Mouse (Mus musculus) kidney, postnatal 0 days (tissue): ENCODE results near the gene Fgr. TPM values are rescaled to one million over a fixed set of nuclear protein-coding genes. Genes with fewer than 3 reads are reported as not detected.

ENCODE experiments used
- ATAC-seq: fragments of 200-750 bp; cut with Nextera tagmentation; replicated peaks from 2 replicates; pipeline ENCODE4 v1.8.0; 2017; ENCODE audit warnings: low read depth, moderate number of reproducible peaks, moderate TSS enrichment, moderate library complexity; ENCODE audit not compliant: low FRiP score
- DNase-seq: peaks from one replicate; pipeline ENCODE4 v3.0.0-alpha.2; 2016; ENCODE audit warnings: low spot score
- H3K27ac ChIP-seq: fragments of 300-500 bp; sonication (generic); 2 replicates; pipeline ENCODE4 v1.5.1; 2014; ENCODE audit warnings: mild to moderate bottlenecking
- H3K27me3 ChIP-seq: fragments of 300-500 bp; sonication (generic); 2 replicates; pipeline ENCODE4 v1.6.1; 2014; ENCODE audit warnings: low read length, mixed read lengths; ENCODE audit not compliant: insufficient read depth
- H3K36me3 ChIP-seq: fragments of 300-500 bp; sonication (generic); 2 replicates; pipeline ENCODE4 v1.6.1; 2014; ENCODE audit warnings: low read length, mixed read lengths; ENCODE audit not compliant: insufficient read depth
- H3K4me1 ChIP-seq: fragments of 300-500 bp; sonication (generic); replicated peaks from 2 replicates; pipeline ENCODE4 v1.6.1; 2014; ENCODE audit warnings: antibody characterized with exemption, low read length, mixed read lengths; ENCODE audit not compliant: insufficient read depth
- H3K4me2 ChIP-seq: fragments of 300-500 bp; sonication (generic); 2 replicates; pipeline ENCODE4 v1.6.1; 2014; ENCODE audit warnings: mild to moderate bottlenecking, low read length, moderate library complexity, mixed read lengths
- H3K4me3 ChIP-seq: fragments of 300-500 bp; sonication (generic); replicated peaks from 2 replicates; pipeline ENCODE4 v1.5.1; 2014; ENCODE audit warnings: low read depth, low read length
- H3K9ac ChIP-seq: fragments of 300-500 bp; sonication (generic); 2 replicates; pipeline ENCODE4 v1.6.1; 2014; ENCODE audit warnings: low read depth, low read length
- H3K9me3 ChIP-seq: fragments of 300-500 bp; sonication (generic); replicated peaks from 2 replicates; pipeline ENCODE4 v1.6.1; 2016; ENCODE audit warnings: low read length, inconsistent platforms, mixed read lengths
- CTCF ChIP-seq: IDR thresholded peaks from 2 replicates; pipeline ENCODE4 v1.5.1; 2016; ENCODE audit warnings: antibody characterized with exemption, low read depth, mild to moderate bottlenecking, moderate library complexity
- WGBS: fragments of 180-500 bp; shearing (Covaris S2); extraction: QIAGEN DNeasy Blood & Tissue Kit; methylation state at CpG from one replicate; pipeline ENCODE4 v1.1.7; 2014; 5-methylcytosine and 5-hydroxymethylcytosine counted together
- polyA plus RNA-seq: library from polyadenylated mRNA; unstranded; fragments of >200 nt; fragmentation: Nextera tagmentation; extraction: Ambion mirVana; gene quantifications from 2 replicates; pipeline ENCODE4 v1.2.1, GENCODE M21; 2015

The Fgr gene
- polyA plus RNA-seq, 1 experiment from 2014 or later, result 0.51 TPM

- Histone ChIP-seq H3K27ac (no peak overlapping the region), H3K4me1 (peaks cover 33% of the 10 kb centered on the region), H3K27me3 (no peaks in the 10 kb centered on the region), H3K4me2 (no peak overlapping the region), H3K4me3 (no peak overlapping the region), H3K9ac (no peak overlapping the region), H3K9me3 (no peaks in the 10 kb centered on the region), H3K36me3 (peaks cover 5% of the 10 kb centered on the region)
- ATAC-seq, result no peak
- no peak for TF ChIP-seq CTCF
- 89% methylated on average over 6 of the region's 6 CpGs for WGBS
- DNase-seq, result no peak
These were observed 54.3 kb downstream of the Fgr start for GRCm38 (mm10) chr4:133028193-133028592.

GRCm38 (mm10) chr4:133028875-133029274, 55.0 kb downstream of the Fgr start:
- WGBS, result 62% methylated on average over 6 of the region's 6 CpGs
- no peak overlapping the region for H3K27ac ChIP-seq
- H3K4me3 ChIP-seq, result no peak overlapping the region
- DNase-seq (no peak), ATAC-seq (no peak)
- H3K9me3 ChIP-seq, result no peaks in the 10 kb centered on the region
- no peak overlapping the region for H3K9ac ChIP-seq
- peaks cover 28% of the 10 kb centered on the region for H3K4me1 ChIP-seq
- TF ChIP-seq CTCF, result no peak
- no peaks in the 10 kb centered on the region for H3K27me3 ChIP-seq
- peaks cover 5% of the 10 kb centered on the region for H3K36me3 ChIP-seq
- H3K4me2 ChIP-seq, result no peak overlapping the region

- H3K9me3 ChIP-seq, result no peaks in the 10 kb centered on the region
- WGBS, result 89% methylated on average over 8 of the region's 8 CpGs
- H3K27ac ChIP-seq, result no peak overlapping the region
- no peaks in the 10 kb centered on the region for H3K27me3 ChIP-seq
- no peak overlapping the region for H3K4me3 ChIP-seq
- DNase-seq, result no peak
- H3K36me3 ChIP-seq, result no peaks in the 10 kb centered on the region
- H3K4me2 ChIP-seq, result no peak overlapping the region
- no peak for TF ChIP-seq CTCF
- H3K4me1 ChIP-seq, result peaks cover 10% of the 10 kb centered on the region; the same call in 1 of the 2 replicates
- ATAC-seq, result no peak
- no peak overlapping the region for H3K9ac ChIP-seq
These were observed 58.7 kb downstream of the Fgr start for GRCm38 (mm10) chr4:133032410-133033095.

GRCm38 (mm10) chr4:133034478-133034877, 60.6 kb downstream of the Fgr start:
- Histone ChIP-seq H3K4me1 (peaks cover 14% of the 10 kb centered on the region; the same call in 1 of the 2 replicates), H3K9ac (no peak overlapping the region), H3K4me3 (no peak overlapping the region), H3K27me3 (no peaks in the 10 kb centered on the region), H3K27ac (peak overlapping the region; percentile 15; the same call in 1 of the 2 replicates), H3K36me3 (no peaks in the 10 kb centered on the region), H3K4me2 (no peak overlapping the region), H3K9me3 (no peaks in the 10 kb centered on the region)
- 53% methylated on average over 10 of the region's 10 CpGs for WGBS
- no peak for TF ChIP-seq CTCF
- ATAC-seq, result peak; percentile 74
- DNase-seq, result no peak

GRCm38 (mm10) chr4:133035446-133035845, 61.6 kb downstream of the Fgr start:
- Histone ChIP-seq H3K27me3 (no peaks in the 10 kb centered on the region), H3K4me2 (no peak overlapping the region), H3K4me1 (peaks cover 20% of the 10 kb centered on the region; the same call in 1 of the 2 replicates), H3K4me3 (no peak overlapping the region), H3K9me3 (no peaks in the 10 kb centered on the region), H3K9ac (no peak overlapping the region), H3K36me3 (no peaks in the 10 kb centered on the region), H3K27ac (no peak overlapping the region)
- DNase-seq (no peak), ATAC-seq (no peak)
- no peak for TF ChIP-seq CTCF
- WGBS, result 75% methylated on average over 1 of the region's 1 CpGs

GRCm38 (mm10) chr4:133035946-133036345, 62.1 kb downstream of the Fgr start:
- 66% methylated on average over 3 of the region's 3 CpGs for WGBS
- no peak for TF ChIP-seq CTCF
- H3K4me3 ChIP-seq, result no peak overlapping the region
- no peak for ATAC-seq
- no peak overlapping the region for H3K4me2 ChIP-seq
- H3K27me3 ChIP-seq, result no peaks in the 10 kb centered on the region
- no peak overlapping the region for H3K27ac ChIP-seq
- no peaks in the 10 kb centered on the region for H3K9me3 ChIP-seq
- no peak overlapping the region for H3K9ac ChIP-seq
- H3K4me1 ChIP-seq, result peaks cover 23% of the 10 kb centered on the region; the same call in 1 of the 2 replicates
- no peak for DNase-seq
- H3K36me3 ChIP-seq, result no peaks in the 10 kb centered on the region

GRCm38 (mm10) chr4:133037293-133037692, 63.4 kb downstream of the Fgr start:
- H3K4me1 ChIP-seq, result peaks cover 37% of the 10 kb centered on the region
- H3K4me2 ChIP-seq, result peak overlapping the region; percentile 100
- no peak for ATAC-seq
- no peak for TF ChIP-seq CTCF
- no peaks in the 10 kb centered on the region for H3K36me3 ChIP-seq
- 31% methylated on average over 9 of the region's 9 CpGs for WGBS
- no peak overlapping the region for H3K9ac ChIP-seq
- no peaks in the 10 kb centered on the region for H3K27me3 ChIP-seq
- no peak for DNase-seq
- H3K27ac ChIP-seq, result no peak overlapping the region
- H3K9me3 ChIP-seq, result no peaks in the 10 kb centered on the region
- no peak overlapping the region for H3K4me3 ChIP-seq
